Mouse (Mus musculus) stomach, embryonic 16.5 days (tissue): Measurements from ENCODE around the gene Thbs1. TPM values are rescaled to one million over a fixed set of nuclear protein-coding genes. Genes with fewer than 3 reads are reported as not detected.
"Not testable (repeated sequence)": the region's sequence is repeated elsewhere in the genome, so short reads cannot be mapped to it uniquely, and the experiment has no call there.

ENCODE experiments used
- ATAC-seq: fragments of 200-750 bp; cut with Nextera tagmentation; 2 replicates; pipeline ENCODE4 v1.8.0; 2017; ENCODE audit warnings: moderate number of reproducible peaks, moderate TSS enrichment; ENCODE audit not compliant: insufficient read depth, low FRiP score
- H3K27ac ChIP-seq: fragments of 300-500 bp; sonication (generic); 2 replicates; pipeline ENCODE4 v1.5.1; 2014; ENCODE audit warnings: low read length
- H3K27me3 ChIP-seq: fragments of 300-500 bp; sonication (generic); 2 replicates; pipeline ENCODE4 v1.6.1; 2014; ENCODE audit warnings: low read length, control low read depth, mixed read lengths; ENCODE audit not compliant: control insufficient read depth, insufficient read depth
- H3K36me3 ChIP-seq: fragments of 300-500 bp; sonication (generic); 2 replicates; pipeline ENCODE4 v1.6.1; 2014; ENCODE audit warnings: low read length; ENCODE audit not compliant: control insufficient read depth, insufficient read depth
- H3K4me1 ChIP-seq: fragments of 300-500 bp; sonication (generic); 2 replicates; pipeline ENCODE4 v1.6.1; 2014; ENCODE audit warnings: low read length, control low read depth, mixed read lengths; ENCODE audit not compliant: control insufficient read depth, insufficient read depth
- H3K4me2 ChIP-seq: fragments of 300-500 bp; sonication (generic); 2 replicates; pipeline ENCODE4 v1.6.1; 2014; ENCODE audit warnings: low read depth, low read length, mixed read lengths
- H3K4me3 ChIP-seq: fragments of 300-500 bp; sonication (generic); replicated peaks from 2 replicates; pipeline ENCODE4 v1.5.1; 2014; ENCODE audit warnings: mild to moderate bottlenecking, low read length
- H3K9ac ChIP-seq: fragments of 300-500 bp; sonication (generic); 2 replicates; pipeline ENCODE4 v1.6.1; 2014; ENCODE audit warnings: low read length
- H3K9me3 ChIP-seq: fragments of 300-500 bp; sonication (generic); replicated peaks from 2 replicates; pipeline ENCODE4 v1.6.1; 2016; ENCODE audit warnings: low read length, control low read depth; ENCODE audit not compliant: control insufficient read depth
- whole genome bisulfite sequencing: fragments of 180-500 bp; shearing (Covaris S2); extraction: QIAGEN DNeasy Blood & Tissue Kit; methylation state at CpG from one replicate; pipeline ENCODE4 v1.1.7; 2014; 5-methylcytosine and 5-hydroxymethylcytosine counted together
- polyA plus RNA-seq: library from polyadenylated mRNA; unstranded; fragments of >200 nt; fragmentation: Nextera tagmentation; extraction: Ambion mirVana; gene quantifications from 2 replicates; pipeline ENCODE4 v1.2.1, GENCODE M21; 2015

Gene Thbs1
- polyA plus RNA-seq, 1 experiment from 2014 or later: 79.3 TPM

- Histone ChIP-seq H3K4me1 (no peaks in the 10 kb centered on the region), H3K4me3 (no peak overlapping the region), H3K27me3 (no peaks in the 10 kb centered on the region), H3K27ac (no peak overlapping the region), H3K36me3 (peaks cover 18% of the 10 kb centered on the region), H3K9ac (no peak overlapping the region), H3K4me2 (no peak overlapping the region), H3K9me3 (no peaks in the 10 kb centered on the region)
- WGBS: 87% methylated on average over 5 of the region's 5 CpGs
- no peak for ATAC-seq
Measured at GRCm38 (mm10) chr2:118127516-118128288, 16.0 kb downstream of the Thbs1 start.

GRCm38 (mm10) chr2:118128313-118128712 lies 16.6 kb downstream of the Thbs1 start:
- WGBS: 53% methylated on average over 3 of the region's 3 CpGs
- H3K27ac ChIP-seq: no peak overlapping the region
- H3K9me3 ChIP-seq: no peaks in the 10 kb centered on the region
- H3K4me3 ChIP-seq: no peak overlapping the region
- H3K36me3 ChIP-seq: peaks cover 12% of the 10 kb centered on the region; the same call in 1 of the 2 replicates
- no peak overlapping the region for H3K4me2 ChIP-seq
- H3K27me3 ChIP-seq: no peaks in the 10 kb centered on the region
- H3K4me1 ChIP-seq: no peaks in the 10 kb centered on the region
- no peak overlapping the region for H3K9ac ChIP-seq
- no peak for ATAC-seq

- Histone ChIP-seq H3K4me2 (no peak overlapping the region), H3K36me3 (no peaks in the 10 kb centered on the region), H3K4me3 (no peak overlapping the region), H3K27ac (no peak overlapping the region), H3K9me3 (no peaks in the 10 kb centered on the region), H3K27me3 (no peaks in the 10 kb centered on the region), H3K4me1 (no peaks in the 10 kb centered on the region), H3K9ac (no peak overlapping the region)
- 79% methylated on average over 9 of the region's 9 CpGs for WGBS
- ATAC-seq: no peak
Measured at GRCm38 (mm10) chr2:118137071-118137470, 25.4 kb downstream of the Thbs1 start.

- H3K9me3 ChIP-seq: no peaks in the 10 kb centered on the region
- no peak overlapping the region for H3K9ac ChIP-seq
- no peak for ATAC-seq
- no peak overlapping the region for H3K4me2 ChIP-seq
- no peaks in the 10 kb centered on the region for H3K27me3 ChIP-seq
- H3K4me3 ChIP-seq: no peak overlapping the region
- no peaks in the 10 kb centered on the region for H3K4me1 ChIP-seq
- WGBS: 91% methylated on average over 2 of the region's 2 CpGs
- no peak overlapping the region for H3K27ac ChIP-seq
- no peaks in the 10 kb centered on the region for H3K36me3 ChIP-seq
Measured at GRCm38 (mm10) chr2:118137776-118138175, 26.1 kb downstream of the Thbs1 start.

- 68% methylated on average over 6 of the region's 6 CpGs for WGBS
- H3K4me3 ChIP-seq: no peak overlapping the region
- no peak overlapping the region for H3K27ac ChIP-seq
- H3K4me2 ChIP-seq: no peak overlapping the region
- no peaks in the 10 kb centered on the region for H3K27me3 ChIP-seq
- no peaks in the 10 kb centered on the region for H3K4me1 ChIP-seq
- H3K36me3 ChIP-seq: no peaks in the 10 kb centered on the region
- no peaks in the 10 kb centered on the region for H3K9me3 ChIP-seq
- H3K9ac ChIP-seq: no peak overlapping the region
- no peak for ATAC-seq
Measured at GRCm38 (mm10) chr2:118139261-118139660, 27.6 kb downstream of the Thbs1 start.

DNA sequence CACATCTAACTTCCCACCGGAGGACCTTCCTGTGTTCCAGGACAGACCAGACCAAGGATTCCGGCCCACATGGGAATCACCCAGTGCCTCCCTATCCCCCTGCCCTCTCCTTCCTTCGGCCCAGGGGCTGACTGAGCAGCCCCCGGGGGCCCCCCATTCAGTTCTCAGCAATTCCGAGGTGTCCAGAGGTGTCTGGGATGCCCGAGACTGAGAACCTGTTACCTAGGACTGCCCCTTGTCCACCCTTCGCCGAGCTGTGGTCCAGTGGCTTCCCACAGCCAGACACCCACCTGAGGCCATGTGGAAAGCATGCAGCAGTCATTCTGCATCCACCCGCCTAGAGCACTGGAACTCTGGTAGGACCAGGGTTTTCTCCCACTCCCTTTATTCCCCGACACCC lies 30.0 kb downstream of the Thbs1 start:
- H3K9me3 ChIP-seq: no peaks in the 10 kb centered on the region
- whole genome bisulfite sequencing: 91% methylated on average over 10 of the region's 10 CpGs
- H3K4me3 ChIP-seq: no peak overlapping the region
- no peaks in the 10 kb centered on the region for H3K27me3 ChIP-seq
- ATAC-seq: no peak
- H3K36me3 ChIP-seq: no peaks in the 10 kb centered on the region
- H3K4me1 ChIP-seq: no peaks in the 10 kb centered on the region
- no peak overlapping the region for H3K4me2 ChIP-seq
- no peak overlapping the region for H3K9ac ChIP-seq
- no peak overlapping the region for H3K27ac ChIP-seq

- not testable (repeated sequence) for ATAC-seq, H3K36me3 ChIP-seq, H3K4me2 ChIP-seq, H3K9ac ChIP-seq, H3K27me3 ChIP-seq, H3K4me3 ChIP-seq, H3K27ac ChIP-seq, H3K9me3 ChIP-seq, H3K4me1 ChIP-seq
- WGBS: 60% methylated on average over 3 of the region's 3 CpGs
Measured at GRCm38 (mm10) chr2:118147749-118148148, 36.1 kb downstream of the Thbs1 start.

GRCm38 (mm10) chr2:118148321-118149142 lies 36.9 kb downstream of the Thbs1 start:
- no peaks in the 10 kb centered on the region for H3K36me3 ChIP-seq
- no peaks in the 10 kb centered on the region for H3K9me3 ChIP-seq
- H3K9ac ChIP-seq: no peak overlapping the region
- 66% methylated on average over 4 of the region's 4 CpGs for WGBS
- no peak overlapping the region for H3K27ac ChIP-seq
- no peaks in the 10 kb centered on the region for H3K27me3 ChIP-seq
- no peak overlapping the region for H3K4me3 ChIP-seq
- ATAC-seq: no peak
- H3K4me1 ChIP-seq: no peaks in the 10 kb centered on the region
- no peak overlapping the region for H3K4me2 ChIP-seq

- H3K9ac ChIP-seq: no peak overlapping the region
- no peak overlapping the region for H3K4me3 ChIP-seq
- no peaks in the 10 kb centered on the region for H3K27me3 ChIP-seq
- H3K4me2 ChIP-seq: no peak overlapping the region
- WGBS: 64% methylated on average over 12 of the region's 12 CpGs
- no peaks in the 10 kb centered on the region for H3K4me1 ChIP-seq
- no peak for ATAC-seq
- no peak overlapping the region for H3K27ac ChIP-seq
- no peaks in the 10 kb centered on the region for H3K36me3 ChIP-seq
- H3K9me3 ChIP-seq: no peaks in the 10 kb centered on the region
Measured at GRCm38 (mm10) chr2:118149855-118150563, 38.3 kb downstream of the Thbs1 start.
